Mouse (Mus musculus) testis, adult 2 months (tissue): ENCODE results near the gene Grik1. TPM values are rescaled to one million over a fixed set of nuclear protein-coding genes. Genes with fewer than 3 reads are reported as not detected.

Source experiments
- H3K27ac ChIP-seq: fragments of 200-500 bp; 2 replicates; pipeline ENCODE4 v1.5.1; 2012; ENCODE audit warnings: low read depth, low read length; ENCODE audit not compliant: control insufficient read depth, insufficient read depth
- H3K27me3 ChIP-seq: fragments of 200-500 bp; 2 replicates; pipeline ENCODE4 v1.6.1; 2012; ENCODE audit warnings: mild to moderate bottlenecking, low read length, moderate library complexity; ENCODE audit not compliant: control insufficient read depth, insufficient read depth
- H3K36me3 ChIP-seq: fragments of 200-500 bp; 2 replicates; pipeline ENCODE4 v1.6.1; 2012; ENCODE audit warnings: mild to moderate bottlenecking, low read length; ENCODE audit not compliant: control insufficient read depth, insufficient read depth
- H3K4me1 ChIP-seq: fragments of 200-500 bp; 2 replicates; pipeline ENCODE4 v1.6.1; 2012; ENCODE audit warnings: low read length; ENCODE audit not compliant: control insufficient read depth, insufficient read depth
- H3K4me3 ChIP-seq: fragments of 200-500 bp; 2 replicates; pipeline ENCODE4 v1.5.1; 2012; ENCODE audit warnings: low read depth, mild to moderate bottlenecking, low read length, moderate library complexity, mixed read lengths; ENCODE audit not compliant: control insufficient read depth
- CTCF ChIP-seq: fragments of 200-500 bp; IDR thresholded peaks from 2 replicates; pipeline ENCODE4 v1.5.1; 2012; ENCODE audit warnings: low read depth, mild to moderate bottlenecking, inconsistent platforms, low read length, moderate library complexity; ENCODE audit not compliant: control insufficient read depth, insufficient read depth, insufficient replicate concordance
- POLR2A ChIP-seq: fragments of 200-500 bp; IDR thresholded peaks from 2 replicates; pipeline ENCODE4 v1.6.1; 2012; ENCODE audit warnings: low read depth, mild to moderate bottlenecking, inconsistent platforms, low read length, moderate library complexity; ENCODE audit not compliant: control insufficient read depth
- polyA plus RNA-seq: library from polyadenylated mRNA; depleted of rRNA; stranded (reverse); fragments of >200 nt; gene quantifications from 2 replicates; pipeline ENCODE4 v1.2.3, GENCODE M21; 2012; rRNA removed

The Grik1 gene
- polyA plus RNA-seq = 0.35 and 0.43 TPM in 2 replicates

DNA sequence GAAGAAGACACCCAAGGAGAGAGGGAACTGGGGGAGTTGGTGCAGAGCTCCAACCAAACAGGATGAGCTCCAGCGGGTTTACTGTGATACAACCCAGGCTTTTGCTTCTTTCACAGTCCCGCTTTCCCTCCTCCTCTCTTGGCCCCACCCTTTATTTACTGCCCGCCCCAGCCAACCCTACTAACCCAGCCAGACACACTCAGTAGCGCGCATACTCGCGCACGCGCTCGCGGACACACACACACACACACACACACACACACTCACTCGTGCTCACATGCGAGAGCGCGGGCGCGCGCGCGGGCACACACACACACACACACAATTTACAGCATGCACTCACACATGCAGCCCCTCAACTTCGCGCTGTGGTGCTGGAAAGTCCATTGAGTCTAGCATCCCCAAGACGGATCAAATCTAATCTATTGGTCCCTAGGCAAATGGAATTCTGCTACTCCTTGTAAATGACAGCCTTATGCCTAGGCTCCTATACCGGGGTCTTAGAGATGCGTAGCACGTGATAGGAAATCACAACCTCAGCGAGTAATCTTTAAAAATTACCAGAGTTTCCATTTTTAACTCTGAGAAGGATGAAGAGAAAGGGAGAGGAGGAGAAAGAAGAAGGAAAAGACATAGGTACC is at the start of gene Grik1:
Gene Grik1, minus strand, starts transcription at position 134 of the 641 bp plus-strand sequence.
- H3K27ac ChIP-seq = no peak within 1 kb of the TSS

DNA sequence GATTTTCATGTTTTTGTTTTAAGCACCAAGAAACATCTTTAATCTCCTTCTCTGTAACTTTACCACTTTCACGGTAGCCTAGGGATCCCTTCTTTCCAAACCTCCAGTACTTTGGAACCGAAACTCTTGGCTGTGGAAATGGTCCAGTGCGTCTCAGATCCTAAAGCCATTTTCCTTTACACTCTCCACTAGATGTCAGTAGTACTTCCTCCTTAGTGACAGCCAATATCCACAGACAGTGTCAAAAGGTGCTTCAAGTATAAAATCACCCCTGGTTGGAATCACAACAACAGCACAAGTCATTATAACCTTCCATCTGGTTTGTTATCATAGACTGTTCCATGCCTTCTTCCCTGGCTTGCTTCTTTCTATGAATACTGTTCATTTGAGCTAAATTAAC is 4.1 kb upstream of the Grik1 start:
- Histone ChIP-seq H3K27me3 (no peaks in the 10 kb centered on the region), H3K4me1 (peaks cover 6% of the 10 kb centered on the region)

More for the DNA sequence above, at the start of gene Grik1:
- H3K4me3 ChIP-seq = peak within 1 kb of the TSS; percentile 31
- H3K36me3 ChIP-seq = no peaks in the 10 kb centered on the region
- no peaks in the 10 kb centered on the region for H3K27me3 ChIP-seq
- peaks cover 6% of the 10 kb centered on the region for H3K4me1 ChIP-seq
- no peak for TF ChIP-seq POLR2A
- TF ChIP-seq CTCF = no peak

DNA sequence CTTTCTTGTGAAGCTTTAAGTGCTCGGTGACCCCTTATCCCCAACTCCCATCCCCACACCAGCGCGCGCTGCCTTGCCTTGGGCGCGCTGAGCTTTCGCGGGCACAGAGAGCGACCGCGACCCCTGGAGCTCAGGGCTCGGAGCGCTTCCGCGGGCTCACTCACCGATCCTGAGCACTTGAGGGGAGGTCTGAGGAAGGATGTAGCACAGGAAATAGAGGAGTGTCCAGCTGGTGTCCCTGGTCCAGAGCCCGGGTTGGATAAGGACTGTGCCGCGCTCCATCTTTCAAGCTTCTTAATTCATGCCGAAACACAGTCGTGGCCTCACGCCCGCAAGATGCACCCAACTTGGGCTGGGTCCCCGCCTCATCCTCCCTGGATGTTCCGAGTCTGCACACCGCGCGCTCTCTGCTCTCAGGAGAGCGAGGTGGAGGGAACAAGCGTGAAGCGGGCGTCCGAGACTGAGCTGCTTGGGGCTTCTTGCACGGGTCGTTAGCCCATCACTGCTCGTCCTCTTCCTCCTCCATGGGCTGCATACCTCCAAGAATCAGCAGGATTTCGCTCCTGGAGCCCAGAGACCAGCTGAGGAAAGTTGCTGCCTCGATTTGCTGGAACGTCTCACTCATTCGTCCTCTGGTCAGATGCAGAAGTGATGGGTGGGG is 514 bp downstream of the Grik1 start:
- Histone ChIP-seq H3K27ac (no peak overlapping the region), H3K27me3 (no peaks in the 10 kb centered on the region)
- TF ChIP-seq CTCF = no peak
- TF ChIP-seq POLR2A = no peak

More for the DNA sequence above, 4.1 kb upstream of the Grik1 start:
- Histone ChIP-seq H3K36me3 (no peaks in the 10 kb centered on the region), H3K4me3 (no peak overlapping the region), H3K27ac (no peak overlapping the region)
- TF ChIP-seq CTCF (no peak), POLR2A (no peak)

DNA sequence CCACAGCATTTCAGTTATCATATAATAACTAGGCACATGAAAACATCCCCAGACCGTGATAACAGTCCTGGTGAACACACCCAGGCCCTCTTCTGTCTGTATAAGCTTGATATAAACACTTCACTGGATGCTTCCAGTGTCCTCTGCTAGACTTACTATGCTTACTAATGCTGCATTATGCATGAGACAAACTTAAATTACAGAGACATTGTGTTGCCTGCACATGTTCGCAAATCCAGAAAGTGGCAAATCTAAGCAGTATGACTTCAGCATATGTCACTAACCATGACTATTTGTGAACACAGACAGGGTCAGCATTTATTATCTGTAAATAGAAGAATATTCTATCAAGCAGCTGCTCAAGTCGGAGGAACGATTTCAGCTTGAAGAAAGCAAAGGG is 31.7 kb downstream of the Grik1 start:
- TF ChIP-seq POLR2A (no peak), CTCF (no peak)
- no peaks in the 10 kb centered on the region for H3K36me3 ChIP-seq
- no peaks in the 10 kb centered on the region for H3K27me3 ChIP-seq
- no peak overlapping the region for H3K27ac ChIP-seq
- H3K4me1 ChIP-seq = no peaks in the 10 kb centered on the region
- no peak overlapping the region for H3K4me3 ChIP-seq

More for the DNA sequence above, 514 bp downstream of the Grik1 start:
- Histone ChIP-seq H3K4me3 (peak overlapping the region; percentile 31), H3K4me1 (peaks cover 6% of the 10 kb centered on the region), H3K36me3 (no peaks in the 10 kb centered on the region)

DNA sequence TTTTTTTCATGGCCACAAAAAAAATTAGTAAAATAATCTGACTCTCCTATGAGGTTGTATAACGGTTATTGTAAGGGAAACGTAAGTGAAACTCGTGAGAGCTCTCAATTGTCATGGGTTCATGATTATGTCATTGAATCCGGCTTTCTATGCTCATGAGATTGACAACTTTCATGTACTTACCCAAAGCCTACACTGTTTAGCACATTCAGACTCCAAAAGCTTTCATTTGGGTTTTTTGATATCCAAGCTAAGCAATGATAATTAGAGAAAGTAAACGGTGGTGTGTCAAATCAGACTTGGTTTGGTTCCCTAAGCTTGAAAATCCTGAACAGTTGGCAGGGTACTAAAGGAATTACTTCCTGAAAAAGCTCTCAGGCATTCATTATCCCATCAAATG is 33.0 kb downstream of the Grik1 start:
- no peak overlapping the region for H3K4me3 ChIP-seq
- no peak overlapping the region for H3K27ac ChIP-seq
- TF ChIP-seq POLR2A (no peak), CTCF (no peak)
- no peaks in the 10 kb centered on the region for H3K27me3 ChIP-seq
- H3K4me1 ChIP-seq = no peaks in the 10 kb centered on the region
- H3K36me3 ChIP-seq = no peaks in the 10 kb centered on the region

DNA sequence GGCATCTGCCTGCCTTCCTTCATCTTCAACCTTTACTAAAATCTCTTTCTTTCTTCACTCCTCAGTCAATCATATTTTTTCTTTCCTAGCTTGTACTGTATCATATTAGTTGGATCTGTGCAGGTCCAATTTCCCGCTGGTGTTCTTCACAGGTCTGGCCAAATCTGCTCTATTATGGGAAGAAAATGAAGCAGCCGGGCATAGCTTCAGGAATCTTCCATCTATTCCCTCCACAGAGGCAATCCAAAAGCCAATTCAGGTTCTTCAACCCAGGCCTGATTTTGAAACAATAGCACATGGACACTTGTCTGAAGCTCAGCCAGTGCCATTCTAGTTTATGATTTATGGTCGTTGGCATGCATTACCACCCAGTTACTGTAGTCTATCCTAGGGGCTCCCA is 34.0 kb downstream of the Grik1 start:
- Histone ChIP-seq H3K36me3 (no peaks in the 10 kb centered on the region), H3K4me3 (no peak overlapping the region), H3K27ac (no peak overlapping the region), H3K27me3 (no peaks in the 10 kb centered on the region), H3K4me1 (no peaks in the 10 kb centered on the region)
- no peak for TF ChIP-seq CTCF
- TF ChIP-seq POLR2A = no peak

DNA sequence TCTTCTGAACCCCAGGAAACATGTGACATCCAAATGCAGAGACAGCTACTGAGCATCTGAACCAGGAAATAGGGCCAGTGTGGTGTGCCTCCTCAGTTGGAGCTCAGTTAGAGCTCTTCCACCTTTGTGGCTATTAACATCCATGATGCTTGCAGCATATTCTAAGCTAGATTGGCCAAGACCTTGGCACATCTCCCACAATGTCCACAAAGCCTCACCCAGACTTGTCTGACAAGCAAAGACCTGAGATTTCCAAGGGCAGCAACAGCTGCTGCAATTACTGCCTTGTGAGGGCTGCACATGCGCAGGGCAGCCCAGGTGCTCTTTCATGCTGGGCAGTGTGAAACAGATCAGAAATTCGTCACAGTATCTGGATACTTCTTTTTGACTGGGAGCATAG is 37.4 kb downstream of the Grik1 start:
- no peaks in the 10 kb centered on the region for H3K27me3 ChIP-seq
- H3K4me3 ChIP-seq = no peak overlapping the region
- no peaks in the 10 kb centered on the region for H3K36me3 ChIP-seq
- no peak overlapping the region for H3K27ac ChIP-seq
- TF ChIP-seq CTCF = no peak
- TF ChIP-seq POLR2A = no peak
- no peaks in the 10 kb centered on the region for H3K4me1 ChIP-seq

DNA sequence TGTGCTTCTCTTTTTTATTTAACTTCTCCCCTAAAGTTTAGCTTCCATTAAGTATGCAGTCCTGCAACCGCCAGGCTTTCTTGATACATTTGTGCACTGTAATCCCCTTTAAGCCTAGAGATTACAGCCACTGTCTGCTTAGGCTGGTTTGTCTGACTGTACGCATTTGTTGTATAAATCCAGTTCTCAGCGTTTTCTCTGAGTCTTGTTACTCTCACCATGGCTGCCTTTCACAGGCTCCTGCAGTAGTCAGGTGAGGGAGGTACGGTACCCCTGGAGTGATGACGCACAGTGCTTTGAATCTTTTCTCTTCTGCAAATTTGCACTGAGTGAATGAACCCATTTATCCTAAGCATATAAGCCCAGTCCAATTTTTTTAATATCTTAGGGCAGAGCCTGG is 39.0 kb downstream of the Grik1 start:
- H3K4me3 ChIP-seq = no peak overlapping the region
- no peak for TF ChIP-seq CTCF
- TF ChIP-seq POLR2A = no peak
- no peaks in the 10 kb centered on the region for H3K36me3 ChIP-seq
- no peaks in the 10 kb centered on the region for H3K27me3 ChIP-seq
- no peaks in the 10 kb centered on the region for H3K4me1 ChIP-seq
- H3K27ac ChIP-seq = no peak overlapping the region
